8 mouse cellular contexts compared by ENCODE assay signal in the genomic region with DNA sequence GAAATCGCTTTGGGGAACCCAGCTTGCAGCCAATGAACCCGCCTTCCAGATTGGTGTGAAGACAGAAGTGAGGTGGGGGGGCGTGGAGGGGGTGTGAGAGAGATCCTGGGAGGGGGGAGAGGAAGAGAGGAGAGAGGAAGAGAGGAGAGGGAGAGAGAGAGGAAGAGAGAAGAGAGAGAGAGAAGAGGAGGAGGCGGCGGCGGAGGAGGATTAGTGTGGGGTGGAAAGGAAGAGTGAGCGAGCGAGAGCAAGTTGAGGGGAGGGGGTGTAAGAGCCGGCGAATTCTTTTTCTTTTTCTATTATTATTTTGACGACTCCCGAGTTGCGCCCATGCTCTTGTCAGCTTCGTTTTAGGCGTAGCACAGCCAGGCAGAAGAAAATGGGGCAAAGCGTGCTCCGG. TPM values are rescaled to one million over a fixed set of nuclear protein-coding genes. Genes with fewer than 3 reads are reported as not detected.
DNase-seq lines count a peak whose midpoint lies in the region; ATAC-seq and TF ChIP-seq lines count a peak whose summit lies in the region.

No protein-coding gene starts in this region.

- ATAC-seq in lung, embryonic 16.5 days (ENCODE audit: low read depth) = 0 out of 2 replicates have a peak, but pooled peaks have one; percentile 13
- ATAC-seq in heart, embryonic 16.5 days (replicated peaks; ENCODE audit: extremely low read depth, insufficient read depth, low FRiP score) = no peak
- ATAC-seq in liver, embryonic 11.5 days (replicated peaks; ENCODE audit: low FRiP score) = no peak
- no peak for ATAC-seq in stomach, postnatal 0 days (ENCODE audit: low FRiP score, low TSS enrichment)

- TF ChIP-seq CTCF in cerebellum, adult 2 months (IDR thresholded peaks at IDR 0.05; ENCODE audit: borderline replicate concordance, insufficient read depth, low read depth, low read length) = no peak
- TF ChIP-seq CTCF in stomach, postnatal 0 days (IDR thresholded peaks at IDR 0.05; ENCODE audit: low read depth) = no peak

- DNase-seq in cerebellum, adult 2 months = no peak
- no peak for DNase-seq in cerebellum, adult 11 months
- no peak for DNase-seq in lung, adult 18-20 months
- DNase-seq in liver, embryonic 11.5 days (ENCODE audit: low spot score) = no peak
- peak; percentile 13 for DNase-seq in stomach, postnatal 0 days (ENCODE audit: low spot score)
- DNase-seq in urinary bladder, postnatal 14 days (ENCODE audit: low spot score) = no peak

- peak overlapping the region; percentile 58 for H3K4me2 ChIP-seq in lung, embryonic 16.5 days (ENCODE audit: low read depth, low read length)
- H3K4me2 ChIP-seq in heart, embryonic 16.5 days (ENCODE audit: low read depth, low read length) = peak overlapping the region; percentile 75
- peak overlapping the region; percentile 70 for H3K4me2 ChIP-seq in liver, embryonic 11.5 days
- H3K4me2 ChIP-seq in stomach, postnatal 0 days (replicated peaks; ENCODE audit: low read depth) = peak overlapping the region; percentile 53

- no peak overlapping the region for H3K27ac ChIP-seq in cerebellum, adult 2 months (ENCODE audit: insufficient read depth, low read length)
- no peak overlapping the region for H3K27ac ChIP-seq in lung, embryonic 16.5 days (ENCODE audit: low read length)
- peak overlapping the region; percentile 71 for H3K27ac ChIP-seq in heart, embryonic 16.5 days (ENCODE audit: low read length)
- H3K27ac ChIP-seq in liver, embryonic 11.5 days (ENCODE audit: low read depth, low read length) = no peak overlapping the region
- H3K27ac ChIP-seq in stomach, postnatal 0 days (replicated peaks) = no peak overlapping the region; the same call in 1 of the 2 replicates

- peak overlapping the region; percentile 56 for H3K9ac ChIP-seq in lung, embryonic 16.5 days (ENCODE audit: low read length)
- H3K9ac ChIP-seq in heart, embryonic 16.5 days (ENCODE audit: low read length) = peak overlapping the region; percentile 64
- H3K9ac ChIP-seq in liver, embryonic 11.5 days (ENCODE audit: low read depth, low read length) = peak overlapping the region; percentile 34; the same call in 1 of the 2 replicates
- peak overlapping the region; percentile 35; the same call in 1 of the 2 replicates for H3K9ac ChIP-seq in stomach, postnatal 0 days (ENCODE audit: low read length)

- TF ChIP-seq POLR2A in cerebellum, adult 2 months (IDR thresholded peaks at IDR 0.05; ENCODE audit: borderline replicate concordance, insufficient read depth, low read length) = no peak

- H3K4me3 ChIP-seq in cerebellum, adult 2 months (replicated peaks; ENCODE audit: insufficient read depth, low read depth, low read length) = peak overlapping the region; percentile 40
- H3K4me3 ChIP-seq in lung, embryonic 16.5 days (ENCODE audit: low read length) = peak overlapping the region; percentile 53
- peak overlapping the region; percentile 57 for H3K4me3 ChIP-seq in heart, embryonic 16.5 days (ENCODE audit: low read length)
- peak overlapping the region; percentile 46 for H3K4me3 ChIP-seq in liver, embryonic 11.5 days (ENCODE audit: low read depth, low read length)
- peak overlapping the region; percentile 44 for H3K4me3 ChIP-seq in stomach, postnatal 0 days (ENCODE audit: low read depth, low read length)

- no peaks in the 10 kb centered on the region for H3K4me1 ChIP-seq in cerebellum, adult 2 months (ENCODE audit: control insufficient read depth, insufficient read depth, low read length)
- no peaks in the 10 kb centered on the region for H3K4me1 ChIP-seq in lung, embryonic 16.5 days (replicated peaks; ENCODE audit: control insufficient read depth, insufficient read depth, low read length)
- H3K4me1 ChIP-seq in heart, embryonic 16.5 days (ENCODE audit: control insufficient read depth, insufficient read depth, low read length) = peaks cover 4% of the 10 kb centered on the region; the same call in 1 of the 2 replicates
- H3K4me1 ChIP-seq in liver, embryonic 11.5 days (replicated peaks; ENCODE audit: control insufficient read depth, insufficient read depth, low read length) = no peaks in the 10 kb centered on the region
- no peaks in the 10 kb centered on the region for H3K4me1 ChIP-seq in stomach, postnatal 0 days (replicated peaks; ENCODE audit: control insufficient read depth, insufficient read depth)

- H3K36me3 ChIP-seq in lung, embryonic 16.5 days (ENCODE audit: control insufficient read depth, insufficient read depth, low read length) = no peaks in the 10 kb centered on the region
- H3K36me3 ChIP-seq in heart, embryonic 16.5 days (ENCODE audit: control insufficient read depth, insufficient read depth) = no peaks in the 10 kb centered on the region
- H3K36me3 ChIP-seq in liver, embryonic 11.5 days (ENCODE audit: control insufficient read depth, insufficient read depth, low read length) = no peaks in the 10 kb centered on the region
- H3K36me3 ChIP-seq in stomach, postnatal 0 days (ENCODE audit: control insufficient read depth, insufficient read depth, low read length) = no peaks in the 10 kb centered on the region

- TF ChIP-seq EP300 in stomach, postnatal 0 days (optimal IDR thresholded peaks at IDR 0.05) = no peak

- WGBS in cerebellum, adult 2 months = 6% methylated on average over 17 of the region's 17 CpGs
- WGBS in lung, embryonic 16.5 days = 12% methylated on average over 13 of the region's 17 CpGs
- WGBS in heart, embryonic 16.5 days = 14% methylated on average over 17 of the region's 17 CpGs
- 18% methylated on average over 14 of the region's 17 CpGs for WGBS in liver, embryonic 11.5 days
- WGBS in stomach, postnatal 0 days = 24% methylated on average over 17 of the region's 17 CpGs

- no peaks in the 10 kb centered on the region; the same call in 1 of the 2 replicates for H3K27me3 ChIP-seq in cerebellum, adult 2 months (ENCODE audit: control insufficient read depth, insufficient read depth, low read length)
- H3K27me3 ChIP-seq in lung, embryonic 16.5 days (ENCODE audit: control insufficient read depth, insufficient read depth, low read depth, low read length) = no peaks in the 10 kb centered on the region
- no peaks in the 10 kb centered on the region for H3K27me3 ChIP-seq in heart, embryonic 16.5 days (ENCODE audit: control insufficient read depth, insufficient read depth, low read length)
- peaks cover 12% of the 10 kb centered on the region for H3K27me3 ChIP-seq in liver, embryonic 11.5 days (replicated peaks; ENCODE audit: control insufficient read depth, insufficient read depth, low read length)
- H3K27me3 ChIP-seq in stomach, postnatal 0 days (ENCODE audit: control insufficient read depth, insufficient read depth, low read length) = no peaks in the 10 kb centered on the region

- no peaks in the 10 kb centered on the region for H3K9me3 ChIP-seq in lung, embryonic 16.5 days (ENCODE audit: control insufficient read depth, low read length)
- H3K9me3 ChIP-seq in heart, embryonic 16.5 days (replicated peaks; ENCODE audit: control insufficient read depth, low read length) = no peaks in the 10 kb centered on the region
- no peaks in the 10 kb centered on the region for H3K9me3 ChIP-seq in liver, embryonic 11.5 days (ENCODE audit: control insufficient read depth, low read length)
- no peaks in the 10 kb centered on the region for H3K9me3 ChIP-seq in stomach, postnatal 0 days (ENCODE audit: control insufficient read depth, low read length)

RNA-seq across cellular contexts. Expression of gene Gria3, which starts 0.5 kb away (rescaled TPM):
- 57.3 and 61.7 TPM in 2 replicates for polyA plus RNA-seq in cerebellum, adult 2 months (2012; rRNA removed)
- polyA plus RNA-seq in lung, embryonic 16.5 days (2015; fragmentation: Nextera tagmentation; extraction: Ambion mirVana) = 8.7 and 10.0 TPM in 2 replicates
- polyA plus RNA-seq in heart, embryonic 16.5 days (2015; fragmentation: Nextera tagmentation; extraction: Ambion mirVana) = 4.9 and 6.5 TPM in 2 replicates
- polyA plus RNA-seq in liver, embryonic 11.5 days (2014; fragmentation: Nextera tagmentation; extraction: Ambion mirVana) = 4.0 and 4.1 TPM in 2 replicates
- 1.9 and 2.1 TPM in 2 replicates for polyA plus RNA-seq in stomach, postnatal 0 days (2015; fragmentation: Nextera tagmentation; extraction: Ambion mirVana)
